ENCODE assay signal across 18 mouse cellular contexts in genomic region chr2:152922376-152922775, GRCm38 (mm10). TPM values are rescaled to one million over a fixed set of nuclear protein-coding genes. Genes with fewer than 3 reads are reported as not detected.
A peak's percentile ranks its signal among the peaks of the same experiment; 100 is the strongest.
DNase-seq lines count a peak whose midpoint lies in the region; ATAC-seq lines count a peak whose summit lies in the region.
"Had no signal": no experiment of that assay in that cellular context is flagged by ENCODE, and none has a peak within 500 bp of the region (broad histone marks: within the 10 kb centered on the region; RNA-seq: fewer than 3 reads in every experiment).

No protein-coding gene starts in this region.

- no peak overlapping the region for H3K4me2 ChIP-seq in heart, embryonic 13.5 days
- H3K4me2 ChIP-seq in hindbrain, embryonic 13.5 days = no peak overlapping the region
- H3K4me2 ChIP-seq: liver, embryonic 15.5 days; midbrain, embryonic 12.5 days had no signal

- 0 out of 2 replicates have a peak overlapping the region, but pooled peaks have one; percentile 52 for H3K9ac ChIP-seq in heart, embryonic 13.5 days
- no peak overlapping the region for H3K9ac ChIP-seq in hindbrain, embryonic 13.5 days
- H3K9ac ChIP-seq: liver, embryonic 15.5 days; midbrain, embryonic 12.5 days had no signal

- H3K27me3 ChIP-seq in heart, embryonic 13.5 days (replicated peaks) = peaks cover 12% of the 10 kb centered on the region
- H3K27me3 ChIP-seq in hindbrain, embryonic 13.5 days = peaks cover 2% of the 10 kb centered on the region

- H3K4me1 ChIP-seq in heart, embryonic 13.5 days = peaks cover 55% of the 10 kb centered on the region
- H3K4me1 ChIP-seq in hindbrain, embryonic 13.5 days (replicated peaks) = peaks cover 13% of the 10 kb centered on the region
- H3K4me1 ChIP-seq: liver, embryonic 15.5 days had no signal

- WGBS in heart, embryonic 13.5 days = 25% methylated on average over 7 of the region's 7 CpGs
- WGBS in hindbrain, embryonic 13.5 days = 33% methylated on average over 7 of the region's 7 CpGs

- no peak for DNase-seq in heart, adult 11 months
- peak; percentile 50 for DNase-seq in testis, postnatal 10 days (ENCODE audit: low spot score)
- DNase-seq in testis, postnatal 14 days (ENCODE audit: low spot score) = no peak
- DNase-seq in layer of hippocampus, adult 8-10 months (ENCODE audit: low spot score in 2 of 2) = no peak
- DNase-seq: adrenal gland, postnatal 10 days; cerebellum, adult 2 months; heart, adult 18-20 months; heart, postnatal 36 days; kidney, postnatal 14 days; lung, postnatal 10 days; right cerebral cortex, postnatal 4 days had no signal

- H3K9me3 ChIP-seq in heart, embryonic 13.5 days = no peaks in the 10 kb centered on the region
- no peaks in the 10 kb centered on the region for H3K9me3 ChIP-seq in hindbrain, embryonic 13.5 days
- H3K9me3 ChIP-seq: liver, embryonic 15.5 days; midbrain, embryonic 12.5 days had no signal

- H3K36me3 ChIP-seq in heart, embryonic 13.5 days = no peaks in the 10 kb centered on the region
- H3K36me3 ChIP-seq in hindbrain, embryonic 13.5 days = no peaks in the 10 kb centered on the region
- H3K36me3 ChIP-seq: liver, embryonic 15.5 days; midbrain, embryonic 12.5 days had no signal

- no peak overlapping the region for H3K27ac ChIP-seq in heart, embryonic 13.5 days (replicated peaks)
- H3K27ac ChIP-seq in hindbrain, embryonic 13.5 days = no peak overlapping the region
- H3K27ac ChIP-seq: liver, embryonic 15.5 days; midbrain, embryonic 12.5 days had no signal

- H3K4me3 ChIP-seq in heart, embryonic 13.5 days = no peak overlapping the region
- H3K4me3 ChIP-seq in hindbrain, embryonic 13.5 days = no peak overlapping the region
- H3K4me3 ChIP-seq: liver, embryonic 15.5 days; midbrain, embryonic 12.5 days had no signal

- ATAC-seq in heart, embryonic 13.5 days (ENCODE audit: extremely low read depth, insufficient number of reproducible peaks, low FRiP score, low TSS enrichment) = no peak
- ATAC-seq in hindbrain, embryonic 13.5 days (ENCODE audit: low FRiP score) = 0 out of 2 replicates have a peak, but pooled peaks have one; percentile 41
- ATAC-seq in megakaryocyte progenitor cell, adult 5-6 weeks (replicated peaks; ENCODE audit: poor library complexity) = no peak
- ATAC-seq: intestine, postnatal 0 days had no signal

RNA-seq across cellular contexts. Expression of gene Foxs1, which starts 10.6 kb away (rescaled TPM):
- polyA plus RNA-seq in heart, embryonic 13.5 days (2015; fragmentation: Nextera tagmentation; extraction: Ambion mirVana) = 2.5 and 2.7 TPM in 2 replicates
- polyA plus RNA-seq in hindbrain, embryonic 13.5 days (2015; fragmentation: Nextera tagmentation; extraction: Ambion mirVana) = 3.3 and 3.8 TPM in 2 replicates
- not detected in 2 replicates for total RNA-seq in megakaryocyte progenitor cell, adult 5-6 weeks (2015)
- total RNA-seq in megakaryocyte progenitor cell, adult 5-6 weeks (2017) = not detected in 2 replicates
- under 1 TPM; 0.50 to 0.96 (median 0.78) TPM for total RNA-seq in layer of hippocampus, adult 8-10 months (2022)

RNA-seq across cellular contexts. Expression of gene Mylk2, which starts 11.2 kb away (rescaled TPM):
- 0.19 and 0.29 TPM in 2 replicates for polyA plus RNA-seq in heart, embryonic 13.5 days (2015; fragmentation: Nextera tagmentation; extraction: Ambion mirVana)
- not detected in 2 replicates for polyA plus RNA-seq in hindbrain, embryonic 13.5 days (2015; fragmentation: Nextera tagmentation; extraction: Ambion mirVana)
- total RNA-seq in megakaryocyte progenitor cell, adult 5-6 weeks (2015) = not detected in 2 replicates
- total RNA-seq in megakaryocyte progenitor cell, adult 5-6 weeks (2017) = not detected in 2 replicates
- total RNA-seq in layer of hippocampus, adult 8-10 months (2022) = not detected
- total RNA-seq: left cerebral cortex, postnatal 36 days had no signal
- polyA plus RNA-seq: cerebellum, adult 2 months; intestine, postnatal 0 days; midbrain, embryonic 12.5 days had no signal

RNA-seq across cellular contexts. Expression of gene Dusp15, which starts 29.1 kb away (rescaled TPM):
- 0.15 and 0.51 TPM in 2 replicates for polyA plus RNA-seq in heart, embryonic 13.5 days (2015; fragmentation: Nextera tagmentation; extraction: Ambion mirVana)
- polyA plus RNA-seq in hindbrain, embryonic 13.5 days (2015; fragmentation: Nextera tagmentation; extraction: Ambion mirVana) = 7.2 and 8.2 TPM in 2 replicates
- not detected in 2 replicates for total RNA-seq in megakaryocyte progenitor cell, adult 5-6 weeks (2015)
- total RNA-seq in megakaryocyte progenitor cell, adult 5-6 weeks (2017) = not detected in 2 replicates
- 10 to 100 TPM; 11.5 to 15.4 (median 12.6) TPM for total RNA-seq in layer of hippocampus, adult 8-10 months (2022)
- total RNA-seq: heart, adult 18-20 months; heart, postnatal 36 days had no signal
- polyA plus RNA-seq: liver, embryonic 15.5 days had no signal

RNA-seq across cellular contexts. Expression of gene Ttll9, which starts 39.9 kb away (rescaled TPM):
- 0.23 and 0.44 TPM in 2 replicates for polyA plus RNA-seq in heart, embryonic 13.5 days (2015; fragmentation: Nextera tagmentation; extraction: Ambion mirVana)
- polyA plus RNA-seq in hindbrain, embryonic 13.5 days (2015; fragmentation: Nextera tagmentation; extraction: Ambion mirVana) = 5.0 and 5.5 TPM in 2 replicates
- 1.8 and 2.1 TPM in 2 replicates for total RNA-seq in megakaryocyte progenitor cell, adult 5-6 weeks (2015)
- total RNA-seq in megakaryocyte progenitor cell, adult 5-6 weeks (2017) = 1.6 TPM in 2 replicates
- 1 to 10 TPM in 3 of 4 experiments, under 1 TPM in 1; 0.95 to 1.9 (median 1.5) TPM for total RNA-seq in layer of hippocampus, adult 8-10 months (2022)
- total RNA-seq: heart, adult 18-20 months; heart, postnatal 36 days had no signal

Comparison
In these comparisons a context has a peak if more than half of its experiments do, and no peak if none do; other contexts are left out.
1. RNA of gene Dusp15, which starts 29.1 kb away (total RNA-seq): 11.5 to 15.4 TPM in layer of hippocampus, adult 8-10 months; not detected in megakaryocyte progenitor cell, adult 5-6 weeks; every median in the first group is over 10 times any median in the second.